Mouse (Mus musculus) kidney, adult 2 months (tissue): ENCODE measurements around the gene Nom1.
"Not testable (repeated sequence)": the region's sequence is repeated elsewhere in the genome, so short reads cannot be mapped to it uniquely, and the experiment has no call there.

ENCODE experiments used
- CTCF ChIP-seq: fragments of 200-500 bp; conservative IDR thresholded peaks from 2 replicates; pipeline ENCODE4 v1.5.1; 2011; ENCODE audit warnings: low read depth, mild to moderate bottlenecking, control low read depth, low read length, moderate library complexity, mixed read lengths; ENCODE audit not compliant: insufficient read depth, insufficient read length
- POLR2A ChIP-seq: fragments of 200-500 bp; IDR thresholded peaks from one replicate; pipeline ENCODE4 v1.6.1; 2011; ENCODE audit warnings: low read depth, low read length, control low read depth

DNA sequence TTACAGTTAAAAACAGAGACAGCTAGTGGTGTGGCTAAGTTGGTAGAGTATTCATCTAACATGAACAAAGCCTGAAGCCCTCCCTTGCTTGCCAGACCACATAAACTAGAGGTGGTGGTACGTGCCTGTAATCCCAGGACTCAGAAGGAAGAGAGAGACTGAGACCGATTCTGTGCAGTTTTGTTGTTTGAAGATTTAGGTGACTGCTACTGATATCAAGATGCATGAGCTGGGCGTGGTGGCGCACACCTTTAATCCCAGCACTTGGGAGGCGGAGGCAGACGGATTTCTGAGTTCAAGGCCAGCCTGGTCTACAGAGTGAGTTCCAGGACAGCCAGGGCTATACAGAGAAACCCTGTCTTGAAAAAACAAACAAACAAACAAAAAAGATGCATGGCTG is 2.3 kb downstream of the Nom1 start:
- TF ChIP-seq CTCF, POLR2A: not testable (repeated sequence)
